Mouse (Mus musculus) thymus, adult 2 months (tissue): Measurements from ENCODE around the gene Tnfsf8.

Experiments
- CTCF ChIP-seq: fragments of 200-500 bp; IDR thresholded peaks from 2 replicates; pipeline ENCODE4 v1.5.1; 2012; ENCODE audit warnings: mild to moderate bottlenecking, control low read depth, low read length, moderate library complexity, borderline replicate concordance; ENCODE audit not compliant: control insufficient read depth, poor library complexity, insufficient read depth; ENCODE audit errors: extremely low read depth
- POLR2A ChIP-seq: fragments of 200-500 bp; IDR thresholded peaks from 2 replicates; pipeline ENCODE4 v1.6.1; 2012; ENCODE audit warnings: mild to moderate bottlenecking, low read length, control low read depth, moderate library complexity; ENCODE audit not compliant: control insufficient read depth, poor library complexity, insufficient read depth; ENCODE audit errors: extremely low read depth

DNA sequence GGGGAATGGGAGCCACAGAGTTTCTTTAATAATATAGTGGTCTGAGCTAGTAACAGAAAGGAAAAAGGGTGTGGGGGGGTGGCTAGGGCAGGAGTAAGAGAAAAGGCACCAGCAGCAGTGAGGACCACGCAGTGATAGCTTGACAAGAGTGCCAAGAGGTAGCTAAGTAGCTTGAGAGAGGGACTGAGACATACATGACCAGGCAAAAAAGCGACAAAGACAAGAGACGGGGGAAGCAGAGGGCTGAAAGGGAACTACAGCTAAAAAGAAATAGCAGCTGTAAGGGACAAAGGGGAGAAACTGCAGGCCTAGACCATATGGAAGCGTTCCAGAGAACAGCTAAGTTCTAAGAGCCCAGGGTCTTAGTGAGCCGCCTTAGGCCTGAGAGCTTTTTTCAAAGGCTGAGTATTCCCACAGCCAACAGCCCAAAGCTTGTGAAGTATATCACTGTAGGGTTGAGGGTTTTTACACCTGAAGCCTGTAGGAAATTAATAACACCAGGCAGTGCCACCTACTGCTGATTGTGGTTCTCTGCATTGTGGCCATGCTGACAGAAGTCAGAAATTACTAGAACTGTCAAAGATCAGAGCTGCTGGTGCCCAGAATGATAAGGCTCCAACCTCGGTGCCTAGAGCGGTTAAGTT lies 78.1 kb downstream of the Tnfsf8 start:
- TF ChIP-seq CTCF = no peak
- TF ChIP-seq POLR2A = no peak
